Mouse (Mus musculus): ENCODE measurements around the gene Yipf3.

Yipf3 gene

DNA sequence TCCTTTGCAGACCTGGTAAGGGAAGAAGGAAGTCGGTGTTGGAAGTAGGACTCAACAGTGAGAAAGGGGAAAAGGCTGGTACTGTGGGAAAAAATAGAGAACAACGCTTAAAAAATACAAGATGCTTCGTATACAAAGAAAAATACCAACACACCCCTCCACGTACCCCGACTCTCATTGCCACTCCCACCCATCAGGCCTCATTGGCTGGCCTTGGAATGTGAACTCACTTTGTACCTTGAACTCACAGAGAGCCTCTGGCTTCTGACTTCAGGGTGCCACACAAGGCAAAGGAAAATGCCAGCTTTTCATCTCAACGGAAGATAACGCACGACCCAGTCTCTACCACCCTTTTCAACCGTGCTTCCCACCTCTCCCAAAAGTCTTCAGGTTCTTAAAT is 35.3 kb downstream of the Yipf3 start:
- no peak for DNase-seq (ENCODE audit: low spot score in 2 of 2)

DNA sequence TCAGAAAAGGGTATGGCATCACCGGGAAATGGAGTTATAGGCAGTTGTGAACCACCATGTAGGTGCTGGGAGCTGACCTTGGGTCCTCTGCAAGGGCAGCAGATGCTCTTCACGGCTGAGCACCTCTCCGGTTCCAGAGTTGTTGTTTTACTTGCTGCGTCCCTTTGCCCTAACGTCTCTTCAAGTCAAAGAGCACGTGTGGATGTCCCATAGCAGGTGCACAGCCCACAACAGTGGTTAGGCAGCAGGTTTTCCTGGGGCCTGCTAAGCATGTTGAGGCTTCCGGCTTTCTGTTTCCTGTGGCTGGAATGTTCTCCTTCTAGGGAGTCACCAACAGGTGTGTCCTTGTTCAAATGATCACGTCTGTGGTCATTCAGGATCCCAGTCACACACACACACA is 36.0 kb downstream of the Yipf3 start:
- no peak for DNase-seq (ENCODE audit: low spot score in 2 of 2)

DNA sequence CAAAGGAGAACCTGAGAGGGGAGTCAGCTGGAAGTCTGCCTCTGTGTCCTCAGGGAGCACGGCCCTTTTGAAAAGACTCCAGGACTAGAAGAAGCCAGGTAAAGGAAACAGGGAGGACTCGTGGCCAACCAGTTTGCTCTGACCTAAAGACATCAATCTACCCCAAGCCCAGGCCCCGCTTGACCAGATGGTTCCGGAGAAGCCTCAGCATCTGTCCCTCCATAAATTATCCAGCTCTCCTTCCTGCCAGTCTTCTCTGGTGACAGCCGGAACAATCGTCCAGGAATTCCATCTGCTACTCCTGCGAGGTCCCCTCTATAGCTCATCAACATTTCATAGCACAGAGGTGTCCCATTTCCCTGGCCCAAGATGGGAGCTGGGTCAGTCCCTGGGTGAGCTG is 36.8 kb downstream of the Yipf3 start:
- DNase-seq (ENCODE audit: low spot score in 2 of 2): no peak

DNA sequence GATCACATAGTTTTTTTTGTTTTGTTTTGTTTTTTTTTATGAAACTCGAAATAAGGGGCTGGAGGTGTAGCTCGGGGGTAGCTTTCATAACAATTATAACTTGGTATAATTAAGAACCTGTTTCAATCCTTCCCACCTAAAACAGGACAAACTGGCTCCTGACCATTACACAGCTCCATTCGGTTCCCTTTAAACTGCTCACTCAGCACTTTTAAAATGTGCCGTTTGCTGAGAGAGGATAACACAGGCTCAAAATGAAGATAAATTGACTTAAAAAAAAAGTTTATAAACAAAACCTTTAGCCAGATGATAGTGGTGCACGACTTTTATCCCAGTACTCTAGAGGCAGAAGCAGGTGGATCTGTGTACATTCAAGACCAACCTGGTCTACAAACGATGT is 37.5 kb downstream of the Yipf3 start:
- DNase-seq (ENCODE audit: low spot score in 2 of 2): no peak

DNA sequence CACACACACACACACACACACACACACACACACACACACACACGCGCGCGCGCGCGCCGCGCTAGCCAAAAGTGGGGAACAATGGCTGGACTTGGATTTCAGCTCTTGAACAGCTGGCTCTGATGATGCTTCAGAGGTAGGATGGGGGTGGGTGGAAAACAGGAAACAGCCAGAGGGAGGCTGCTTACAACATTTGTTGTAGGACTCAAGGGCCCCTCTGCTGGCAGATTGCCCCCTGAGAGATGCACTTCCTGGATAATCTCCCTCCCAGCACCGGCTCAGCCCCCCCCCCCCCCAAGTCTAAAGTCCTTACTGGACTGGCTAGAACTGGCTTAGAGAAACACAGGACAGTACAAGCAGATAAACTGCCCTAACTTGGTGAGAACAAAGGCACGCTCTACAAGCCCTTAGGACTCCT is 39.8 kb downstream of the Yipf3 start:
- no peak for DNase-seq (ENCODE audit: low spot score in 2 of 2)

DNA sequence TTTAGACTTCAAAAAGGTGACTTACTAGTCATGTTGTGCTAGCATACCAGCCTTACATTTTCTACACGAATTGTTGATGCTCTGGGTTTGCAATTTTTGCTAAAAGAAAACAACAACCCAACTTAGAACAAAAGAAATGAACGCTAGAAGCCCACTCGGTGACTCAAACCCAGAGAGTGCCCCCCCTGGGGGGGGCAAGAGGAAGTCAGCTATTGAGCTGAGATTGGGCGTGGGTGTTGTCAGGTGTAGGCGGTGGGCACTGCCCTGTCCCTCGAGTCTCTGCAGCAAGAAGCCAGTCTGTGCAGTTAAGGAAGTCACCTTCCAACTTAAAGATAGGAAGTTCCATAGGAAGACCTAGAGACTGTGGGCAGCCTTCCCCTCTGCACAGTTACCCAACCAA is 48.7 kb downstream of the Yipf3 start:
- DNase-seq (ENCODE audit: low spot score in 2 of 2): no peak

DNA sequence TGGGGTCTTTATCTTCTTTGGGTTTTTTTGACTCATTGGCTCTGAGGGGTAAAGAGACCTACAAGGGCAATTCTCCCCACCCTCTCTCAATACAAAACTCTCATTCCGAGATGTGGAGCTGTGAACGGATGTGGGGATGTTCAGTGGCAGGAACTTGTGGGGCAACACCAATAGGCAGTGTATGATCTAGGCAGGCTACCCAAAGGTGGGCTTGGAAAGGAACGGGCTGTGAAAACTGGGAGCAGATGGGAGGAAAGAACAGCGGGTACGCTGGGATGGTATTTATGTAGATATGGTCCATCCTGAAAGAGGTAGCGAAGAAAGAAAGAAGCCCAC is 49.1 kb downstream of the Yipf3 start:
- no peak for DNase-seq (ENCODE audit: low spot score in 2 of 2)

DNA sequence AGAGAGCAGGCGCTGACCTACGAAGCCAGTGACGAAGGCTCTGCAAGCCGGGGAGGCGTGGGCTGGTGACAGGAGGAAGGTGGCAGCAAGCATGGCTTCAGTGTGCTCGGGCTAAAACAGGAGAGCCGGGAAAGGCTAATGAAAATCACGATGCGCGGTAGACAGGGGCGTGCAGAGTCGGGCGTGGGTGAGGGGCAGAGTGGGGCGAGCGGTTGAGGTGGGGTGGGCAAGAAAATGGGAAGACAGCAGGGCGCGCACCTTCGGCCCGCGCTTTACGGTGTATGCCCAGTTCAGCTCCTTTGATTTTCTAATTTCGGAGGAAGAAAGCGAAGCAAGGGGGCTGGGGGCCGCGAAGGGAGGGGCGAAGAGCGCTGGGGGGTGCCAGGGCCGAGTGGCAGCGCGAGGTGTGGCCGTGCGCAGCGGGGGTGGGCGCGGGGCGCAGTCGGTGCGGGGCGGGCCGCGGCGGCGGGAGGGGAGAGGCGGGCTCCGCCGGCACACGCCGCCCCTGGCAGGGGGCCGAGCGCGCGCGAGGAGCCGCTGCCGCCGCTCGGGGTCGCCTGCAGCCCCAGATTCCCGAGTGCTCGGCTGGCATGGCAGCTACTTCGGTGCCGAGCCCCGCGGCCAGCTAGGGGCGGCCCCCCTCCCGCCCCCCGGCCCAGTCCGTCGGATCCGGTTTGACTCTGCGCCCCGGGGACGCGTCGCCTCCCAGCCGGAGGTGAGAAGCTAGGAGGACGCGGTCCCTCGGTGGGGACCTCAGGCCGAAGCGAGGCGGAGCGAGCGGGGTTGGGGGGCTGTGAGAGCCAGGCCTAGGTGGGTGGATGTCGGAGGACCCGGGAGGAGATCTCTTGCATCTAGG is 49.7 kb downstream of the Yipf3 start, which contains the start of gene Dlk2:
Gene Dlk2, plus strand, starts transcription at position 58 of the 856 bp plus-strand sequence.
- DNase-seq (ENCODE audit: low spot score in 2 of 2): no peak

DNA sequence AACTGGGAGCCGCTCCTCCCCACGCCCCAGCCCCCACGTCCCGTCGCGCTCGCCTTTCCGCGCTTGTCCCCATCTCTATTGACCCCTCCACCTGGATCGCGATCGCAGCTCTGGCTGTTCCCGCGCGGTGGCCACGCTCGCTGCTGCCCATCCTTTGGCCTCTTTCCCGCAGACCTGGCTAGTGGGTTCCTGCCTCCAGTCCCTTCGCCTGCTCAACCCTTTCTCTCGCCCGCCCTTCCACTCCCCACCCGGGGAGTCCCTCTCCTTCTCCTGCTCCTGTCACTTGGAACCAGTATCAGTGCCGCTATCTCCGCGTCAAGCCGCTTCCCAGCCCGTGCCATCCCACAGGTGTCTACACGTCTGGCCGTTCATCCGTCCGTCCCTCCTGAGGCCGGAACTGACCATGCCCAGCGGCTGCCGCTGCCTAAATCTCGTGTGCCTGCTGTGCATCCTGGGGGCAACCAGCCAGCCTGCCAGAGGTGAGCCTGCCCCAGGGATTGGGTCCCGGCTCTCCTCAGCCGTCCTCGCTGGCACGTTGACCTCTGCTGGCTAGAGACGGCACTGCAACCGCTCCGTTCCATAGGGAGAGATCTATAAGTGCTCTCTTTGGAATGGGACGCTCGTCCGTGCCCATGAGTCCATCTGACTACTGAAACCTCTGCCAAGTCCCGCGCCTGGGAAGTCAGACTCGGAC is 50.5 kb downstream of the Yipf3 start:
- peak; percentile 63 to 82 for DNase-seq (ENCODE audit: low spot score in 2 of 2)

DNA sequence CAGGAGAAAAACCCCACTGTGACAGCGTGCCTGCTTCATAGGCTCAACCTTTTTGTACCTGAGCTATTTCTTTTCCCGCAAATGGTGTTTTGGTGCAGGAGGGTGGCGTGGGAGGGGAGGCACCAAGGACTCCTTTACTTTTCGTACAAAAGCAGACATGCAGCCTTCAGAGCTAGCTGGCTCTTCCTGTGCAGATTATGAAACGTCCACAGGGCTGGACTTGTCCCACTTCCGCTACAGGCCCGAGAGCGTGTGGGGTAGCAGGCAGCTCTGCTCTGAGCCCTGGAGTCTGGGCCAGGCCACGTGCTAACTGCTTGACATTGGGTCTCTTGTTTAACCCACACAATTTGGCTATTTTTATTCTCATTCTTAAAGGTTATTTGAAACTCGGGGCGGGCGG is 54.0 kb downstream of the Yipf3 start:
- DNase-seq (ENCODE audit: low spot score in 2 of 2): no peak

Measured in spleen, postnatal 10 days (tissue).